Mouse (Mus musculus) retina, postnatal 1 day (tissue): Measurements from ENCODE around the gene Cxcl2.

ENCODE experiments used
- DNase-seq: peaks from one replicate; pipeline ENCODE4 v3.0.0-alpha.2; 2012

Cxcl2 gene

GRCm38 (mm10) chr5:90903339-90904020 is at the start of gene Cxcl2:
TSS of gene Cxcl2 (plus strand) at chr5:90903871.
- peak; percentile 40 for DNase-seq

- no peak for DNase-seq
Observed at GRCm38 (mm10) chr5:90855308-90856230, 48.1 kb upstream of the Cxcl2 start.

GRCm38 (mm10) chr5:90857463-90857862 is 46.2 kb upstream of the Cxcl2 start:
- no peak for DNase-seq

GRCm38 (mm10) chr5:90858429-90858828 is 45.2 kb upstream of the Cxcl2 start:
- no peak for DNase-seq

- DNase-seq, result no peak
Observed at GRCm38 (mm10) chr5:90859031-90859430, 44.6 kb upstream of the Cxcl2 start.

- DNase-seq, result no peak
Observed at GRCm38 (mm10) chr5:90861876-90862375, 41.7 kb upstream of the Cxcl2 start.

- no peak for DNase-seq
Observed at GRCm38 (mm10) chr5:90866770-90867169, 36.9 kb upstream of the Cxcl2 start.

GRCm38 (mm10) chr5:90872377-90872776 is 31.3 kb upstream of the Cxcl2 start:
- no peak for DNase-seq

- DNase-seq, result no peak
Observed at GRCm38 (mm10) chr5:90876045-90876444, 27.6 kb upstream of the Cxcl2 start.

GRCm38 (mm10) chr5:90876471-90877172 is 27.0 kb upstream of the Cxcl2 start:
- no peak for DNase-seq

GRCm38 (mm10) chr5:90877173-90877512 is 26.5 kb upstream of the Cxcl2 start:
- no peak for DNase-seq

GRCm38 (mm10) chr5:90879307-90880014 is 24.2 kb upstream of the Cxcl2 start:
- no peak for DNase-seq

GRCm38 (mm10) chr5:90880335-90880850 is 23.3 kb upstream of the Cxcl2 start:
- DNase-seq, result no peak

GRCm38 (mm10) chr5:90881021-90881420 is 22.6 kb upstream of the Cxcl2 start:
- no peak for DNase-seq

- no peak for DNase-seq
Observed at GRCm38 (mm10) chr5:90881682-90882081, 22.0 kb upstream of the Cxcl2 start.

GRCm38 (mm10) chr5:90882146-90882545 is 21.5 kb upstream of the Cxcl2 start:
- no peak for DNase-seq

- no peak for DNase-seq
Observed at GRCm38 (mm10) chr5:90884628-90885242, 18.9 kb upstream of the Cxcl2 start.

GRCm38 (mm10) chr5:90888661-90889060 is 15.0 kb upstream of the Cxcl2 start:
- DNase-seq, result no peak

- DNase-seq, result peak; percentile 63
Observed at GRCm38 (mm10) chr5:90890519-90891463, 12.9 kb upstream of the Cxcl2 start, which contains the start of gene Cxcl1. TSS of gene Cxcl1 (plus strand) at chr5:90891241.

GRCm38 (mm10) chr5:90891464-90891813 is 12.2 kb upstream of the Cxcl2 start:
- no peak for DNase-seq

- no peak for DNase-seq
Observed at GRCm38 (mm10) chr5:90894231-90894630, 9.4 kb upstream of the Cxcl2 start.
